Mouse (Mus musculus) limb, embryonic 14.5 days (tissue): ENCODE measurements around the gene Tns3. TPM values are rescaled to one million over a fixed set of nuclear protein-coding genes. Genes with fewer than 3 reads are reported as not detected.

Experiments
- ATAC-seq: fragments of 200-750 bp; cut with Nextera tagmentation; 2 replicates; pipeline ENCODE4 v1.8.0; 2017; ENCODE audit warnings: low read depth, moderate number of reproducible peaks, moderate TSS enrichment; ENCODE audit not compliant: low FRiP score
- DNase-seq: peaks from one replicate; pipeline ENCODE4 v3.0.0-alpha.2; 2015; ENCODE audit warnings: low spot score
- H3K27ac ChIP-seq: fragments of 300-500 bp; sonication (generic); replicated peaks from 2 replicates; pipeline ENCODE4 v1.5.1; 2014; ENCODE audit warnings: low read depth, mild to moderate bottlenecking, low read length, moderate library complexity, mixed read lengths
- H3K27me3 ChIP-seq: fragments of 300-500 bp; sonication (generic); 2 replicates; pipeline ENCODE4 v1.6.1; 2014; ENCODE audit warnings: low read length, mixed read lengths; ENCODE audit not compliant: control insufficient read depth, insufficient read depth
- H3K36me3 ChIP-seq: fragments of 300-500 bp; sonication (generic); 2 replicates; pipeline ENCODE4 v1.6.1; 2014; ENCODE audit warnings: mild to moderate bottlenecking, low read length, moderate library complexity, mixed read lengths; ENCODE audit not compliant: control insufficient read depth, insufficient read depth
- H3K4me1 ChIP-seq: fragments of 300-500 bp; sonication (generic); 2 replicates; pipeline ENCODE4 v1.6.1; 2014; ENCODE audit warnings: antibody characterized with exemption, low read length, mixed read lengths; ENCODE audit not compliant: control insufficient read depth, insufficient read depth
- H3K4me2 ChIP-seq: fragments of 300-500 bp; sonication (generic); replicated peaks from 2 replicates; pipeline ENCODE4 v1.6.1; 2014; ENCODE audit warnings: low read depth, mild to moderate bottlenecking, low read length, moderate library complexity; ENCODE audit not compliant: severe bottlenecking
- H3K4me3 ChIP-seq: fragments of 300-500 bp; sonication (generic); replicated peaks from 2 replicates; pipeline ENCODE4 v1.5.1; 2014; ENCODE audit warnings: low read length
- H3K9ac ChIP-seq: fragments of 300-500 bp; sonication (generic); 2 replicates; pipeline ENCODE4 v1.6.1; 2014; ENCODE audit warnings: mild to moderate bottlenecking, low read depth, low read length, moderate library complexity; ENCODE audit not compliant: severe bottlenecking
- H3K9me3 ChIP-seq: fragments of 300-500 bp; sonication (generic); 2 replicates; pipeline ENCODE4 v1.6.1; 2016; ENCODE audit warnings: low read length; ENCODE audit not compliant: control insufficient read depth
- POLR2A ChIP-seq: fragments of 200-500 bp; IDR thresholded peaks from 2 replicates; pipeline ENCODE4 v1.8.0; 2012; ENCODE audit warnings: inconsistent platforms, mild to moderate bottlenecking, moderate library complexity, borderline replicate concordance; ENCODE audit not compliant: insufficient read depth, insufficient read length; ENCODE audit errors: extremely low read depth
- WGBS: fragments of 180-500 bp; shearing (Covaris S2); extraction: QIAGEN DNeasy Blood & Tissue Kit; methylation state at CpG from one replicate; pipeline ENCODE4 v1.1.7; 2014; 5-methylcytosine and 5-hydroxymethylcytosine counted together
- polyA plus RNA-seq, 2 experiments: library from polyadenylated mRNA; depleted of rRNA in 1 of 2; stranded (reverse) in 1 of 2; unstranded in 1 of 2; fragments of >200 nt; fragmentation: Nextera tagmentation in 1 of 2; extraction: Ambion mirVana in 1 of 2; gene quantifications; 2 replicates each; pipeline versions ENCODE4 v1.2.1 to v1.2.3; 2012 to 2014

Gene Tns3
- polyA plus RNA-seq, 2 experiments = 27.4 to 59.1 TPM

- Histone ChIP-seq H3K9ac (peak overlapping the region; percentile 68), H3K27ac (peak overlapping the region; percentile 91), H3K36me3 (peaks cover 47% of the 10 kb centered on the region), H3K4me1 (peaks cover 42% of the 10 kb centered on the region), H3K9me3 (no peaks in the 10 kb centered on the region), H3K27me3 (no peaks in the 10 kb centered on the region), H3K4me2 (peak overlapping the region; percentile 65), H3K4me3 (peak overlapping the region; percentile 42)
- DNase-seq (peak; percentile 41), ATAC-seq (peak; percentile 8; the same call in 1 of the 2 replicates)
- WGBS = 10% methylated on average over 13 of the region's 13 CpGs
- no peak for TF ChIP-seq POLR2A
These were observed 196.8 kb downstream of the Tns3 start for GRCm38 (mm10) chr11:8467403-8468160.

- DNase-seq (no peak), ATAC-seq (no peak)
- Histone ChIP-seq H3K27me3 (no peaks in the 10 kb centered on the region), H3K27ac (no peak overlapping the region), H3K4me1 (peaks cover 28% of the 10 kb centered on the region), H3K4me3 (no peak overlapping the region), H3K4me2 (no peak overlapping the region), H3K9ac (no peak overlapping the region), H3K36me3 (peaks cover 39% of the 10 kb centered on the region), H3K9me3 (no peaks in the 10 kb centered on the region)
- WGBS = 74% methylated on average over 2 of the region's 2 CpGs
- no peak for TF ChIP-seq POLR2A
These were observed 200.5 kb downstream of the Tns3 start for GRCm38 (mm10) chr11:8463866-8464265.

GRCm38 (mm10) chr11:8462827-8463405 is 201.4 kb downstream of the Tns3 start:
- H3K27ac ChIP-seq = no peak overlapping the region

GRCm38 (mm10) chr11:8460835-8461234 is 203.5 kb downstream of the Tns3 start:
- Histone ChIP-seq H3K36me3 (peaks cover 49% of the 10 kb centered on the region), H3K9me3 (no peaks in the 10 kb centered on the region), H3K4me3 (no peak overlapping the region), H3K9ac (no peak overlapping the region), H3K4me1 (peaks cover 14% of the 10 kb centered on the region), H3K4me2 (no peak overlapping the region), H3K27ac (no peak overlapping the region), H3K27me3 (no peaks in the 10 kb centered on the region)
- 80% methylated on average over 4 of the region's 4 CpGs for WGBS
- TF ChIP-seq POLR2A = no peak
- no peak for DNase-seq
- ATAC-seq = no peak

More at GRCm38 (mm10) chr11:8462827-8463405, 201.4 kb downstream of the Tns3 start:
- Histone ChIP-seq H3K9me3 (no peaks in the 10 kb centered on the region), H3K27me3 (no peaks in the 10 kb centered on the region), H3K4me3 (no peak overlapping the region), H3K4me2 (no peak overlapping the region), H3K4me1 (peaks cover 26% of the 10 kb centered on the region), H3K36me3 (peaks cover 39% of the 10 kb centered on the region), H3K9ac (no peak overlapping the region)
- WGBS = 96% methylated on average over 3 of the region's 3 CpGs
- TF ChIP-seq POLR2A = no peak
- ATAC-seq (no peak), DNase-seq (no peak)

- Histone ChIP-seq H3K27me3 (no peaks in the 10 kb centered on the region), H3K9ac (no peak overlapping the region), H3K4me3 (no peak overlapping the region), H3K4me1 (peaks cover 20% of the 10 kb centered on the region), H3K36me3 (peaks cover 50% of the 10 kb centered on the region), H3K27ac (peak overlapping the region; percentile 45), H3K9me3 (no peaks in the 10 kb centered on the region), H3K4me2 (no peak overlapping the region)
- peak; percentile 49 for ATAC-seq
- 24% methylated on average over 5 of the region's 5 CpGs for whole genome bisulfite sequencing
- no peak for TF ChIP-seq POLR2A
- peak; percentile 33 for DNase-seq
These were observed 206.4 kb downstream of the Tns3 start for GRCm38 (mm10) chr11:8457951-8458350.
